Mouse (Mus musculus) common myeloid progenitor, adult 5-6 weeks (primary cell): ENCODE results near the gene Secisbp2l. TPM values are rescaled to one million over a fixed set of nuclear protein-coding genes. Genes with fewer than 3 reads are reported as not detected.

Experiments
- ATAC-seq: replicated peaks from 2 replicates; pipeline ENCODE4 v1.8.0; 2016; ENCODE audit warnings: low read depth, mild to moderate bottlenecking, moderate TSS enrichment, inconsistent platforms; ENCODE audit not compliant: poor library complexity, severe bottlenecking
- total RNA-seq: library from RNA; stranded (forward); fragments of 200-1000, 187-1606 nt; gene quantifications from 2 replicates; pipeline ENCODE4 v1.2.3, GENCODE M21; 2017

Gene Secisbp2l
- total RNA-seq, 1 experiment from 2014 or later: 19.7 TPM

DNA sequence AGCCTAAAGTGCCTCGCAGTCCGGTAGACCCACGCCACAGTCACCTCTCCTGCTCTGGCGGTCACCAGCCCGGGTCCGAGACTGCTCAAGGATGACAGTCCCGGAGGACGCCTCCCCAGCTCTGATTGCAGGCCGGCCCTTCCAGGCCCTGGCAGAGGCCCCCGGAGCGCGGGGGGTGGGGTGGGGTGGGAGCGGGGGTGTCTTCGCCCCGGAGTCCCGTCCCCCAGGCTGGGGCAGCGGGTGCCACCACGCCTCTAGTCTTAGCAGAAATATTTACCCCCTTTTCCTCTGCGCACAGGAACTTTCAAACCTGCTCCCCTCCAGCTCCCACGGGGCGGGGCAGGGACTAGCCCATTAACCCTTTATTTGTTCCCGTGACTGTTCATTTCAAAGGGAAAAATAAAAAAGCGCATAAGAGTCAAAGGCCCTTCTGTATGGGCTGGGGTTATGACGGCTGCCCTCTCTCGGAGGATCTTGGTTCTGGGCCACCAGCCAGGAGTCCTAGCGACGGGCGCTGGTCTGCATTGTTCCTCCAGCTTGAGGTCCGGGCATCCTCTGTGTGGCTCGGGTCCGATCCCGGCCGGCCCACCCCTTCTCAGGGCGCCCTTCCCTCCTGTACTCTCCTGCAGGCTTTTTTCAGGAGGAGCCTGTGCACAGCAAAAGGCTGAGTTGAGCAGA is 59.1 kb downstream of the Secisbp2l start:
- ATAC-seq: peak; percentile 79

GRCm38 (mm10) chr2:125723086-125723407 is 59.6 kb downstream of the Secisbp2l start:
- ATAC-seq: 0 out of 2 replicates have a peak, but pooled peaks have one; percentile 4

- no peak for ATAC-seq
Measured at GRCm38 (mm10) chr2:125716599-125716998, 66.1 kb downstream of the Secisbp2l start.

GRCm38 (mm10) chr2:125706510-125706921 is 76.2 kb downstream of the Secisbp2l start:
- ATAC-seq: no peak

- ATAC-seq: no peak
Measured at GRCm38 (mm10) chr2:125704907-125705631, 77.6 kb downstream of the Secisbp2l start.

GRCm38 (mm10) chr2:125702851-125703250 is 79.8 kb downstream of the Secisbp2l start:
- ATAC-seq: no peak

DNA sequence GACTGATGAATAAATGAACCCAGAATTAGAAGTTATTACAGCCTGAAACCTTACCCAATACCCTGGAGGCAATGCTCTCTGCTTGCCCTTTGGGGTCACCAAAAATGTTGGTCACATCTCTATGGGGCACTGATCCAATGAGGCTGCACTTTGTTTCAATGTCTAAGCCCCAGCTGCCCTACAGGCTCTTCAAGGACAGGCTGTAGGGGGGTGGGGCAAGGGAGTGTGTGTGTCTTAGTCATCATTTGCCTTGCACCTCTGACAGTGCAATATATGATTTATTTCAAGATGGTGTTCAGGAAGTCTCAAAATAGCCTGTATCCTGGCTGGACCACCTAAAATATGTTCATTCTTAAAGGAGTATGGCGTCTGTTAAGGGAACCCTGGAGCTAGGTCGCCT is 81.1 kb downstream of the Secisbp2l start:
- no peak for ATAC-seq

DNA sequence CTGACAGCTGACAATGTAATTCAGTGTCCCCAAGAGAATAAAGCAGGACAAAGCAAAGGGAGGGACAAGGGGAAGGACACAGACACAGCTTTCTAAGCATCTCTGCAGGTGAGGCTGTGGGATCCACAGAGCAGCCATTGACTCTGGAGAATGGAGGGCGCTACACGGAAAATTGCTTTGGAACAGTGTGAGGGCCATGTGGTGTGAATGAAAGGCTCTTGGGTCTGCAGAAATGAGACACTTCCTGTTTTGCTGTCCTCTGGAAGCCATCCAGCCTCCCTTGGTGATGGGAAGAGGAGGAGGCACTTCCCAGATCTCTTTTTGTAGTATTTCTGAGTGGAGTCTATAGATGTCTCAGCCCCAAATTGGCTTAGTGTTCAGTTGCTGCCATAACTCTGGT is 86.5 kb downstream of the Secisbp2l start:
- ATAC-seq: peak; percentile 32; the same call in 1 of the 2 replicates

- ATAC-seq: no peak
Measured at GRCm38 (mm10) chr2:125694798-125695197, 87.9 kb downstream of the Secisbp2l start.

GRCm38 (mm10) chr2:125692010-125692409 is 90.7 kb downstream of the Secisbp2l start:
- no peak for ATAC-seq

Other genes with a start within 250 kb of the Secisbp2l start
- gene Cep152, start 157.8 kb downstream of the Secisbp2l start, total RNA-seq: 18.2 and 18.5 TPM in 2 replicates
- gene Eid1, start 109.8 kb downstream of the Secisbp2l start, total RNA-seq: 124 and 149 TPM in 2 replicates
- gene Shc4, start 58.7 kb downstream of the Secisbp2l start, total RNA-seq: 0.96 TPM in 1 of 2 replicates, not detected in the other
- gene Galk2, start 76.2 kb upstream of the Secisbp2l start, total RNA-seq: 27.2 and 27.4 TPM in 2 replicates
- 204 and 241 TPM in 2 replicates for gene Cops2, start 76.3 kb upstream of the Secisbp2l start, total RNA-seq